Mouse (Mus musculus) left cerebral cortex, postnatal 36 days (tissue): ENCODE measurements around the gene Inf2. TPM values are rescaled to one million over a fixed set of nuclear protein-coding genes. Genes with fewer than 3 reads are reported as not detected.

Experiments
- DNase-seq, 2 experiments: peaks; one replicate each; pipeline ENCODE4 v3.0.0; 2021 to 2022; ENCODE audit warnings: low spot score in 2 of 2, mixed read lengths in 1 of 2
- intact Hi-C: fragments of 180-260 bp; cut with DNase I; formaldehyde crosslinking; loops from one replicate; pipeline ENCODE4 v1.15.1; 2025
- total RNA-seq, 2 experiments: library from RNA; stranded (reverse); gene quantifications; 2 replicates each; pipeline ENCODE4 v1.2.3; 2021

Gene Inf2
- total RNA-seq, 2 experiments from 2014 or later: 128 to 143 TPM

- intact Hi-C loops: no loop called here
- DNase-seq: no peak
These were observed 30.5 kb downstream of the Inf2 start for GRCm38 (mm10) chr12:112618981-112619685.

GRCm38 (mm10) chr12:112619686-112620353, 31.2 kb downstream of the Inf2 start, which contains the start of gene Adssl1:
Adssl1 (plus strand) TSS chr12:112620045.
- DNase-seq: peak; percentile 37 to 53
- intact Hi-C loops: loop anchor here (2.0 kb wide), 1 partner anchor 67 kb away; no protein-coding TSS in a partner anchor

- intact Hi-C loops: loop anchor here (2.0 kb wide), 1 partner anchor 68 kb away; no protein-coding TSS in a partner anchor
- DNase-seq: no peak
These were observed 31.9 kb downstream of the Inf2 start for GRCm38 (mm10) chr12:112620354-112621061.

GRCm38 (mm10) chr12:112621900-112622299, 33.3 kb downstream of the Inf2 start:
- no peak for DNase-seq
- intact Hi-C loops: loop anchor here (2.0 kb wide), 1 partner anchor 69 kb away; no protein-coding TSS in a partner anchor

- peak; percentile 42 to 53 for DNase-seq
- intact Hi-C loops: no loop called here
These were observed 35.2 kb downstream of the Inf2 start for GRCm38 (mm10) chr12:112623742-112624141.

GRCm38 (mm10) chr12:112625700-112626099, 37.1 kb downstream of the Inf2 start:
- intact Hi-C loops: no loop called here
- DNase-seq: no peak

GRCm38 (mm10) chr12:112626455-112626854, 37.9 kb downstream of the Inf2 start:
- intact Hi-C loops: no loop called here
- no peak for DNase-seq

- DNase-seq: no peak
- intact Hi-C loops: no loop called here
These were observed 38.7 kb downstream of the Inf2 start for GRCm38 (mm10) chr12:112627097-112627881.

- DNase-seq: no peak
- intact Hi-C loops: no loop called here
These were observed 39.6 kb downstream of the Inf2 start for GRCm38 (mm10) chr12:112628197-112628596.

GRCm38 (mm10) chr12:112628928-112629721, 40.5 kb downstream of the Inf2 start:
- DNase-seq: peak; percentile 29 to 39
- intact Hi-C loops: no loop called here

- no peak for DNase-seq
- intact Hi-C loops: no loop called here
These were observed 41.4 kb downstream of the Inf2 start for GRCm38 (mm10) chr12:112630029-112630428.

- no peak for DNase-seq
- intact Hi-C loops: no loop called here
These were observed 42.2 kb downstream of the Inf2 start for GRCm38 (mm10) chr12:112630796-112631195.

GRCm38 (mm10) chr12:112631472-112631871, 42.9 kb downstream of the Inf2 start:
- DNase-seq: no peak
- intact Hi-C loops: no loop called here

GRCm38 (mm10) chr12:112632084-112632777, 43.6 kb downstream of the Inf2 start:
- no peak for DNase-seq
- intact Hi-C loops: no loop called here

GRCm38 (mm10) chr12:112632907-112633306, 44.3 kb downstream of the Inf2 start:
- intact Hi-C loops: no loop called here
- no peak for DNase-seq

GRCm38 (mm10) chr12:112633686-112634085, 45.1 kb downstream of the Inf2 start:
- DNase-seq: no peak
- intact Hi-C loops: no loop called here

- no peak for DNase-seq
- intact Hi-C loops: no loop called here
These were observed 50.9 kb downstream of the Inf2 start for GRCm38 (mm10) chr12:112639526-112639925.

GRCm38 (mm10) chr12:112643126-112643525, 54.5 kb downstream of the Inf2 start:
- no peak for DNase-seq
- intact Hi-C loops: no loop called here
